Mouse (Mus musculus) ES-Bruce4 (cell line): Measurements from ENCODE around the gene Kcns1.

Experiments
- CTCF ChIP-seq: IDR thresholded peaks from one replicate; pipeline ENCODE4 v1.8.1; 2011; ENCODE audit warnings: low read depth, low read length
- EP300 ChIP-seq: IDR thresholded peaks from 2 replicates; pipeline ENCODE4 v1.6.1; 2011; ENCODE audit warnings: low read depth, low read length; ENCODE audit not compliant: insufficient read depth
- POLR2A ChIP-seq: IDR thresholded peaks from one replicate; pipeline ENCODE4 v1.8.1; 2011; ENCODE audit warnings: low read length; ENCODE audit not compliant: insufficient read depth

- TF ChIP-seq EP300: no peak
- TF ChIP-seq CTCF: no peak
- no peak for TF ChIP-seq POLR2A
Observed at GRCm38 (mm10) chr2:164192279-164192678, 21.4 kb upstream of the Kcns1 start.
